Mouse (Mus musculus) c-Kit-negative CD71-positive TER-119-positive erythroid progenitor cells, embryonic 14.5 days (primary cell): ENCODE data around the gene Gpatch1.

Source experiments
- DNase-seq: peaks from one replicate; pipeline ENCODE4 v3.0.0-alpha.2; 2013; ENCODE audit warnings: low read depth, low spot score

Gene Gpatch1

DNA sequence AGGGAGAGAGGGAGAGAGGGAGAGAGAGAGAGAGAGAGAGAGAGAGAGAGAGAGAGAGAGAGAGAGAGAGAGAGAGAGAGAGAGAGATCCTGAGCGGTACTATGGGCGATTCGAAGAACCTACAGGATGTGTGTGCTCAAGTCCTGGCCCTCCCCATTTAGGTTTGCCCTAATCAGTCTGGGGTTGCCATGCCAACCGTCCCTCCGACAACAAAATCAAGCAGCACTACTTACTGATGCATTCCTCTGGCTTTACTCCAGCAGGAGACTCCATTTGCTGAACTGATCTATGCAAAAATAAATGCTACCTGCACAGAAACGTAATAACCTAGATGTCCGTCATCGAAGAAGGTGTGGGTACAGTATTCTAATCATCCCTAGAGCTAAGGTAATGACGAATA is 82.9 kb downstream of the Gpatch1 start:
- DNase-seq = no peak

DNA sequence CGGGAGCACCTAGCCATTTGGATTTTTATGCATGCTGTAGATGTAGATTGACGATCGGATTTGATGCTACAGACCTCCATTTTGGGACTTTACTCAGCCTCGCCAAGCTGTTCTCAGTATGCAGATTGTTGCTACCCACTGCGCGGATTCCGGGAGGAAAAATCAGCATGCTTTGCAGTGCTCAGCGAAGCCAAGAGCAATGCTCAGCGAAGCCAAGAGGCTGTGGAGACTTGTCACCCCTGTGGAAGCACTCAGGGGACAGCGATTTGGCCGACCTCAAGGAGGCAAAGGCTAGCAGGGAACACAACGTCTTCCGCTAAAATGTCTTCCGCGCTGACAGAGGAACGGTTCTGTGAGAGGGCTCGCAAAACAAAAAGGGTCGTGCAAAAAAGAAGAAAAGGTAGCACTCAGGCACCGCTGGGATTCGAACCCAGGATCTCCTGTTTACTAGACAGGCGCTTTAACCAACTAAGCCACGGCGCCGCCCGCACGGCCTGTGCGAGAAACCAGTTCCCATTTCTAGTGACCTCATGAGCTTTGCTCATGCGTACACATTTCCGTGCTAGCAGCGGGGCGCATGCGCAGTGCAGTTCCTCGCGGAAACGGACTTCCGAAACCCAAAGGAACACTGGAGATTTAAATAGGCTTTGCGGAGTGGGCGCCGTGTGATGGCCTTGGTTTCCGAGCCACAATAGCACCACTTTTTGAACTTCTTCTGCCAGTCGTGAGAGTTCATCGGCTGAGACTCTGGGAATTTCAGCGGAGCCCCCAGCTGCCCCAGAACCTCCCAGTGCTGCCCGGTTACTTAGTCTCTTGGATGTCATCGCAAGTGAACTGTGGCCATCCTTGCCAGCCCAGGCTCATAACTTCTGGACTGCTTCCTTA is 83.6 kb downstream of the Gpatch1 start:
- peak; percentile 77 for DNase-seq

DNA sequence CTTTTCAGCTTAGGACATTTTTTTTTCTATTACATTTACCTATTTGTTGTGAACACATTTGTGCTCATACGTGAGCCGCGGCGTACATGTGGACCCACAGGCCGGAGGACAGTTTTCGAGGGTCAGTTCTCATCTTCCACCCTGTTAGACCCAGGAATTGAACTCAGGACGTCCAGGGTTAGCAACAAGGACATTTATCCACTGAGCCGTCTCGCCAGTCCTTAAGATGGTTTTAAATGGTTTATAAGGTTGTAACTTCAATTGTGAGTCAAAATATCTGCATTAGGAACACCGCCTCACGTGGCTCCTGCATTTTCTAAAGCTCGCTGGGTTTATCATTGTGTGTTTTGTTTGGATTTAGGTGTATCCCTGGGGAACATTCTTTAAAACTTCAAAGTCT is 84.4 kb downstream of the Gpatch1 start:
- DNase-seq = no peak

DNA sequence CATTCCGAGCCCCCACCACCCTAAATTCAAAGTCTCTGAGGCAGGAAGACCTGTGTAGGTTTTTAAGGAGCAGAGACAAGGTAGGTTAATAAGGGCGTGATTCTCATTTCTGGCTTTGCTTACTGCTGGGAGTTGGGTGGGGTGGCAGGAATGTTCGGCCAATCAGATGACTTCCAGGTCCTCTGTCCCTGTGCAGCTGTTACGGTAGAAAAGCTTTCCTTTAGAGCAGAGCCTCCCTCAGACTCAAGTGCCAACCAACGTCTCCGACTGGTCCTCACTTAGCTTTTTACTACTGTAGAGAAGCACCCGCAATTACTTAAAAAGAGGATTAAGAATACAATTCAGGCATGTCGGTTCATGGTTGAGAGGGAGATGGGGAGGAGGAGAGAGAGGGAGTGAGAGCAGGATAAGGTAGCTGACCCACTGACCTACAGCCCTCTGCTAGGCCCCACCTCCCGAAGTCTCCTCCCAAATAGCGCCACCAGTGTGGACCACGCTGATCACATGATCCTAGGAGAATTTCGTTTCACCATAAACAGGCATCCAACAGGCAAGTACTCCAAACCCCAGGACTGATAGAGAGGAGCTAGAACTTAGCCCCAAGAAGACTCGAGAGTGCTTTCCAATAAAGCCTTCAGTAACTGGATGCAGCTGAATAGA is 85.3 kb downstream of the Gpatch1 start:
- no peak for DNase-seq

DNA sequence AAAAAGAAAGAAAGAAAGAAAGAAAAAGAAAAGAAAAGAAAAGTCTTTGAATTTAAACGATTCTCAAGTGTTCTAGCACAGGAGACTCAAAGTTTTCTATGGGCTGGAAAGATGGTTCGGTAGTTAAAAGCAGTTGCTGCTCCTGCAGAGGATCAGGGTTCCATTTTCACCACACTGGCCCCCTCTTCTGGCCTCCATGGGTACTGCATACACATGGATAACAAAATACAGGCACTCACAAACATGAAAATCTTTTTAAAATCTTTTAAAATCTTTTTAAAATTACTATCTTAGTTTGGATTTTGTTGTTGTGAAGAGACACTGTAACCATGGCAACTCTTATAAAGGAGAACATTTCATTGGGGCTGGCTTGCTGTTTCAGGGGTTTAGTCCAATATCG is 87.9 kb downstream of the Gpatch1 start:
- DNase-seq = no peak
